Mouse (Mus musculus) heart, embryonic 10.5 days (tissue): ENCODE measurements around the gene Ifng. TPM values are rescaled to one million over a fixed set of nuclear protein-coding genes. Genes with fewer than 3 reads are reported as not detected.
"Not testable (repeated sequence)": the region's sequence is repeated elsewhere in the genome, so short reads cannot be mapped to it uniquely, and the experiment has no call there.

Experiments used
- DNase-seq: peaks from one replicate; pipeline ENCODE4 v3.0.0-alpha.2; 2017; ENCODE audit warnings: low spot score
- H3K27ac ChIP-seq: fragments of 300-500 bp; sonication (generic); 2 replicates; pipeline ENCODE4 v1.5.1; 2016; ENCODE audit warnings: mild to moderate bottlenecking
- H3K27me3 ChIP-seq: fragments of 300-500 bp; sonication (generic); 2 replicates; pipeline ENCODE4 v1.6.1; 2016; ENCODE audit warnings: mild to moderate bottlenecking; ENCODE audit not compliant: poor library complexity, insufficient read depth, severe bottlenecking
- H3K36me3 ChIP-seq: fragments of 300-500 bp; sonication (generic); 2 replicates; pipeline ENCODE4 v1.6.1; 2016; ENCODE audit warnings: mild to moderate bottlenecking, moderate library complexity
- H3K4me1 ChIP-seq: fragments of 300-500 bp; sonication (generic); 2 replicates; pipeline ENCODE4 v1.6.1; 2016; ENCODE audit warnings: mild to moderate bottlenecking
- H3K4me3 ChIP-seq: fragments of 300-500 bp; sonication (generic); 2 replicates; pipeline ENCODE4 v1.5.1; 2016; ENCODE audit warnings: mild to moderate bottlenecking, moderate library complexity
- H3K9me3 ChIP-seq: fragments of 300-500 bp; sonication (generic); 2 replicates; pipeline ENCODE4 v1.6.1; 2016; ENCODE audit warnings: mild to moderate bottlenecking, moderate library complexity
- WGBS: fragments of 180-500 bp; shearing (Covaris S2); methylation state at CpG from one replicate; pipeline ENCODE4 v1.1.7; 2016; 5-methylcytosine and 5-hydroxymethylcytosine counted together
- polyA plus RNA-seq: library from polyadenylated mRNA; unstranded; fragments of >200 nt; fragmentation: Nextera tagmentation; extraction: Ambion mirVana; gene quantifications from 2 replicates; pipeline ENCODE4 v1.2.1, GENCODE M21; 2016

Ifng gene
- polyA plus RNA-seq, 1 experiment from 2014 or later: not detected

GRCm38 (mm10) chr10:118458729-118459128 is 17.9 kb downstream of the Ifng start:
- no peaks in the 10 kb centered on the region for H3K9me3 ChIP-seq
- WGBS: 74% methylated on average over 4 of the region's 4 CpGs
- no peaks in the 10 kb centered on the region for H3K4me1 ChIP-seq
- DNase-seq: no peak
- H3K27ac ChIP-seq: no peak overlapping the region
- H3K36me3 ChIP-seq: no peaks in the 10 kb centered on the region
- H3K4me3 ChIP-seq: no peak overlapping the region
- H3K27me3 ChIP-seq: no peaks in the 10 kb centered on the region

- no peak overlapping the region for H3K4me3 ChIP-seq
- H3K27ac ChIP-seq: no peak overlapping the region
- H3K4me1 ChIP-seq: no peaks in the 10 kb centered on the region
- H3K9me3 ChIP-seq: no peaks in the 10 kb centered on the region
- H3K36me3 ChIP-seq: no peaks in the 10 kb centered on the region
- DNase-seq: no peak
- no peaks in the 10 kb centered on the region for H3K27me3 ChIP-seq
- 70% methylated on average over 6 of the region's 6 CpGs for WGBS
Observed at GRCm38 (mm10) chr10:118461126-118461767, 20.4 kb downstream of the Ifng start.

GRCm38 (mm10) chr10:118466481-118466880 is 25.6 kb downstream of the Ifng start:
- DNase-seq: no peak
- WGBS: 73% methylated on average over 6 of the region's 6 CpGs

GRCm38 (mm10) chr10:118469047-118469446 is 28.2 kb downstream of the Ifng start:
- Histone ChIP-seq H3K9me3 (no peaks in the 10 kb centered on the region), H3K27ac (no peak overlapping the region), H3K4me3 (no peak overlapping the region), H3K4me1 (no peaks in the 10 kb centered on the region), H3K27me3 (no peaks in the 10 kb centered on the region), H3K36me3 (no peaks in the 10 kb centered on the region)
- DNase-seq: no peak
- 80% methylated on average over 3 of the region's 3 CpGs for WGBS

More at GRCm38 (mm10) chr10:118466481-118466880, 25.6 kb downstream of the Ifng start:
- no peaks in the 10 kb centered on the region for H3K36me3 ChIP-seq
- H3K4me3 ChIP-seq: no peak overlapping the region
- H3K27ac ChIP-seq: no peak overlapping the region
- no peaks in the 10 kb centered on the region for H3K9me3 ChIP-seq
- H3K4me1 ChIP-seq: no peaks in the 10 kb centered on the region
- H3K27me3 ChIP-seq: no peaks in the 10 kb centered on the region

GRCm38 (mm10) chr10:118470296-118470957 is 29.6 kb downstream of the Ifng start:
- no peak for DNase-seq
- no peak overlapping the region for H3K27ac ChIP-seq
- no peaks in the 10 kb centered on the region for H3K36me3 ChIP-seq
- no peaks in the 10 kb centered on the region for H3K4me1 ChIP-seq
- WGBS: 53% methylated on average over 13 of the region's 13 CpGs
- no peaks in the 10 kb centered on the region for H3K27me3 ChIP-seq
- H3K4me3 ChIP-seq: no peak overlapping the region
- H3K9me3 ChIP-seq: no peaks in the 10 kb centered on the region

- 85% methylated on average over 1 of the region's 1 CpGs for WGBS
- not testable (repeated sequence) for H3K27me3 ChIP-seq, H3K4me1 ChIP-seq, H3K9me3 ChIP-seq, DNase-seq, H3K4me3 ChIP-seq, H3K36me3 ChIP-seq, H3K27ac ChIP-seq
Observed at GRCm38 (mm10) chr10:118472846-118473245, 32.0 kb downstream of the Ifng start.

GRCm38 (mm10) chr10:118476696-118477095 is 35.9 kb downstream of the Ifng start:
- 82% methylated on average over 2 of the region's 2 CpGs for WGBS
- H3K27ac ChIP-seq: no peak overlapping the region
- H3K27me3 ChIP-seq: no peaks in the 10 kb centered on the region
- H3K4me3 ChIP-seq: no peak overlapping the region
- H3K9me3 ChIP-seq: no peaks in the 10 kb centered on the region
- no peaks in the 10 kb centered on the region for H3K4me1 ChIP-seq
- H3K36me3 ChIP-seq: no peaks in the 10 kb centered on the region
- no peak for DNase-seq

- no peaks in the 10 kb centered on the region for H3K36me3 ChIP-seq
- H3K4me3 ChIP-seq: no peak overlapping the region
- no peak for DNase-seq
- no peaks in the 10 kb centered on the region for H3K27me3 ChIP-seq
- WGBS: 90% methylated on average over 2 of the region's 2 CpGs
- H3K9me3 ChIP-seq: no peaks in the 10 kb centered on the region
- H3K27ac ChIP-seq: no peak overlapping the region
- H3K4me1 ChIP-seq: no peaks in the 10 kb centered on the region
Observed at GRCm38 (mm10) chr10:118477297-118477696, 36.5 kb downstream of the Ifng start.

- no peaks in the 10 kb centered on the region for H3K9me3 ChIP-seq
- no peak overlapping the region for H3K27ac ChIP-seq
- H3K36me3 ChIP-seq: no peaks in the 10 kb centered on the region
- no peaks in the 10 kb centered on the region for H3K27me3 ChIP-seq
- WGBS: 72% methylated on average over 4 of the region's 4 CpGs
- no peak for DNase-seq
- no peak overlapping the region for H3K4me3 ChIP-seq
- no peaks in the 10 kb centered on the region for H3K4me1 ChIP-seq
Observed at GRCm38 (mm10) chr10:118479244-118479643, 38.4 kb downstream of the Ifng start.

GRCm38 (mm10) chr10:118480118-118480517 is 39.3 kb downstream of the Ifng start:
- H3K4me1 ChIP-seq: no peaks in the 10 kb centered on the region
- DNase-seq: no peak
- H3K27me3 ChIP-seq: no peaks in the 10 kb centered on the region
- H3K36me3 ChIP-seq: no peaks in the 10 kb centered on the region
- no peaks in the 10 kb centered on the region for H3K9me3 ChIP-seq
- 95% methylated on average over 5 of the region's 5 CpGs for WGBS
- H3K27ac ChIP-seq: no peak overlapping the region
- H3K4me3 ChIP-seq: no peak overlapping the region

- WGBS: 79% methylated on average over 7 of the region's 7 CpGs
- Histone ChIP-seq H3K4me3 (no peak overlapping the region), H3K36me3 (no peaks in the 10 kb centered on the region), H3K27me3 (no peaks in the 10 kb centered on the region), H3K4me1 (no peaks in the 10 kb centered on the region), H3K9me3 (no peaks in the 10 kb centered on the region), H3K27ac (no peak overlapping the region)
- DNase-seq: no peak
Observed at GRCm38 (mm10) chr10:118480793-118481192, 39.9 kb downstream of the Ifng start.

GRCm38 (mm10) chr10:118494109-118494508 is 53.3 kb downstream of the Ifng start:
- Histone ChIP-seq H3K4me1 (0 out of 2 replicates have a peak, but pooled peaks cover 3% of the 10 kb centered on the region), H3K36me3 (no peaks in the 10 kb centered on the region), H3K4me3 (no peak overlapping the region), H3K9me3 (no peaks in the 10 kb centered on the region), H3K27ac (no peak overlapping the region), H3K27me3 (no peaks in the 10 kb centered on the region)
- WGBS: 75% methylated on average over 1 of the region's 1 CpGs
- DNase-seq: no peak

- Histone ChIP-seq H3K36me3 (no peaks in the 10 kb centered on the region), H3K9me3 (no peaks in the 10 kb centered on the region), H3K4me1 (0 out of 2 replicates have a peak, but pooled peaks cover 3% of the 10 kb centered on the region), H3K4me3 (no peak overlapping the region), H3K27ac (no peak overlapping the region), H3K27me3 (no peaks in the 10 kb centered on the region)
- DNase-seq: no peak
- WGBS: 90% methylated on average over 1 of the region's 1 CpGs
Observed at GRCm38 (mm10) chr10:118495362-118495761, 54.5 kb downstream of the Ifng start.
